Mouse (Mus musculus): ENCODE measurements at regions not wholly inside any gene's neighbourhood (a gene's known extent, or its start where the extent isn't known, plus 50 kb on each side); places are given as distances from the start of the nearest gene placed in this dataset.

- TF ChIP-seq POLR2A (IDR thresholded peaks at IDR 0.05; ENCODE audit: low read depth, low read length): no peak
- TF ChIP-seq CTCF (conservative IDR thresholded peaks at IDR 0.05; ENCODE audit: insufficient read depth, insufficient read length, low read depth, low read length): no peak
Observed at GRCm38 (mm10) chr12:68208302-68208701, 950.7 kb downstream of the Rps29 start.

Measured in kidney, adult 2 months (tissue).